Mouse (Mus musculus): ENCODE results near the gene Rnf39. TPM values are rescaled to one million over a fixed set of nuclear protein-coding genes. Genes with fewer than 3 reads are reported as not detected.
A peak's percentile ranks its signal among the peaks of the same experiment; 100 is the strongest.

The Rnf39 gene
- polyA plus RNA-seq, 1 experiment from 2014 or later, result 2.7 TPM

DNA sequence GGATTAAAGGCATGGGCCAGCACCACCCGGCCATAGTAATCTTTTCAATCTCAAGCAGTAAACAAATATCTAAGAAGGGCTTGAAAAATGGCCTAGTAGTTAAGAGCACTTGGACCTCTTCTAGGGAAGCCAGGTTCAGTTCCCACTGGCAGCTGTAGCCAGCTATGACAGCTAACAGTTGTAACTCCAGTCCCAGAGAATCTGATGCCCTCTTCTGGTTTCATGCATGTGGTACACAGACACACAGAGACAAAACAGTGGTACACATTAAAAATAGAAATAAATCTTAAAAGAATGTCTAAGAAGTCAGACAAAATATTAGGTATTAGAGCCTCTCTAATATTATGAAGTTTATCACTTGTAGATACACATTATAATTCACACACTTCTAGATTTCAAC, 18.4 kb downstream of the Rnf39 start:
- 71% methylated on average over 1 of the region's 1 CpGs for WGBS
- ATAC-seq (ENCODE audit: low read depth), result no peak

DNA sequence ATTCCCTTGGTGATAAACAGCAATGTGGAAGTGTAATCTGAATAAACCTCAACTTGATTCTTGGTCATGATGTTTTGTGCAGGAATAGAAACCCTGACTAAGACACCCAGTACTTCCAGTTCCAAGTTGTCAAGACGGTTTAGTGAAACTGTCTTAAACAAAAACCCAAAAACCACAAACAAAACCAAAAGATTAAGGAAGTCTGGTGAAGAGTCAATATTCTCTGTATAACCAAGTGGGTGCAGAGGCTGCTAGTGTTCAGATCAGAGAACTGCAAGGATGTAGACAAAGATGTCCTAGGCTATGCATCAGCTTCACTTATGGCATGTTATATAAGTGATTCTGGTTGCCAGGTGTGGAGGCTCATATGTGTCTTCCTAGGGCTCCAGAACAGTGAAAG, 24.2 kb downstream of the Rnf39 start:
- no peak overlapping the region for H3K9ac ChIP-seq (ENCODE audit: low read depth, low read length)
- no peak for ATAC-seq (ENCODE audit: low read depth)
- no peaks in the 10 kb centered on the region for H3K4me1 ChIP-seq (ENCODE audit: control insufficient read depth, insufficient read depth, low read length)
- no peaks in the 10 kb centered on the region for H3K9me3 ChIP-seq (ENCODE audit: control insufficient read depth, low read length)
- H3K27me3 ChIP-seq (replicated peaks; ENCODE audit: control insufficient read depth, insufficient read depth, low read length), result no peaks in the 10 kb centered on the region
- H3K36me3 ChIP-seq (ENCODE audit: control insufficient read depth, insufficient read depth, low read length), result no peaks in the 10 kb centered on the region
- DNase-seq (ENCODE audit: low spot score), result no peak
- WGBS, result 83% methylated on average over 1 of the region's 1 CpGs
- H3K4me2 ChIP-seq (ENCODE audit: low read depth, low read length), result no peak overlapping the region
- H3K4me3 ChIP-seq (ENCODE audit: low read depth, low read length), result no peak overlapping the region
- no peak overlapping the region for H3K27ac ChIP-seq (replicated peaks; ENCODE audit: low read depth, low read length)

More for the DNA sequence above, 18.4 kb downstream of the Rnf39 start:
- no peak overlapping the region for H3K4me3 ChIP-seq (ENCODE audit: low read depth, low read length)
- DNase-seq (ENCODE audit: low spot score), result no peak
- no peak overlapping the region for H3K4me2 ChIP-seq (ENCODE audit: low read depth, low read length)
- no peak overlapping the region for H3K27ac ChIP-seq (replicated peaks; ENCODE audit: low read depth, low read length)
- H3K36me3 ChIP-seq (ENCODE audit: control insufficient read depth, insufficient read depth, low read length), result peaks cover 8% of the 10 kb centered on the region
- H3K4me1 ChIP-seq (ENCODE audit: control insufficient read depth, insufficient read depth, low read length), result peaks cover 7% of the 10 kb centered on the region
- H3K9ac ChIP-seq (ENCODE audit: low read depth, low read length), result no peak overlapping the region
- no peaks in the 10 kb centered on the region for H3K9me3 ChIP-seq (ENCODE audit: control insufficient read depth, low read length)
- H3K27me3 ChIP-seq (replicated peaks; ENCODE audit: control insufficient read depth, insufficient read depth, low read length), result no peaks in the 10 kb centered on the region

DNA sequence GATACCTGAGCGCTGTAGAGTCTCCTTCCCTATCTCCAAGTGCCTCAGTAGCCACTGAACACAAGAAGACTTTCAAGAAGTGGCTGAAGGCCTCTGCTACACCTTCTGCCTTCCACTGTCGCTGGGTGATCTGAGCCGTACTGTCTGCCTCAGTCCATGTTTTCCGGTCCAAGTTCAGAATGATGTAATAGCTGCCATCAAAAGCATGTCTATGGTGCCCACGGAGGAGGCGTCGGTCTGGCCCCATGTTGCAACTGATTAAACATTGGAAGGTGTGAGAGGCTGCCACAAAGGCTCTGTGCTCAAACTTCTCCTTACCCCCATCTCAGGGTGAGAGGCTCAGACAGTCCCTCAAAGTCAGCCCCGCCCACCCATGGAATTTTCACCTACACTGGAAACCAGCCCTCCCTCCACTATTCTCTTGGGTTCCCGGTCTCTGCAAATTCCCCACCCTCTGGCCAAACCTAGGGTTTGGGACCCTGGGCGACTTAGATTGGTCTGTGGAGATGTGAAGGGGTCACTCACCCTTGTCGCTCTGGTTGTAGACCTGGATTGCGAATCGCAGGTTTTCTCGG, 27.7 kb downstream of the Rnf39 start:
- 83% methylated on average over 14 of the region's 14 CpGs for WGBS
- no peaks in the 10 kb centered on the region for H3K4me1 ChIP-seq (ENCODE audit: control insufficient read depth, insufficient read depth, low read length)
- no peaks in the 10 kb centered on the region for H3K36me3 ChIP-seq (ENCODE audit: control insufficient read depth, insufficient read depth, low read length)
- ATAC-seq (ENCODE audit: low read depth) (no peak), DNase-seq (ENCODE audit: low spot score) (no peak)
- no peak overlapping the region for H3K4me3 ChIP-seq (ENCODE audit: low read depth, low read length)
- no peak overlapping the region for H3K4me2 ChIP-seq (ENCODE audit: low read depth, low read length)
- H3K9me3 ChIP-seq (ENCODE audit: control insufficient read depth, low read length), result no peaks in the 10 kb centered on the region
- no peak overlapping the region for H3K27ac ChIP-seq (replicated peaks; ENCODE audit: low read depth, low read length)
- H3K9ac ChIP-seq (ENCODE audit: low read depth, low read length), result no peak overlapping the region
- no peaks in the 10 kb centered on the region for H3K27me3 ChIP-seq (replicated peaks; ENCODE audit: control insufficient read depth, insufficient read depth, low read length)

DNA sequence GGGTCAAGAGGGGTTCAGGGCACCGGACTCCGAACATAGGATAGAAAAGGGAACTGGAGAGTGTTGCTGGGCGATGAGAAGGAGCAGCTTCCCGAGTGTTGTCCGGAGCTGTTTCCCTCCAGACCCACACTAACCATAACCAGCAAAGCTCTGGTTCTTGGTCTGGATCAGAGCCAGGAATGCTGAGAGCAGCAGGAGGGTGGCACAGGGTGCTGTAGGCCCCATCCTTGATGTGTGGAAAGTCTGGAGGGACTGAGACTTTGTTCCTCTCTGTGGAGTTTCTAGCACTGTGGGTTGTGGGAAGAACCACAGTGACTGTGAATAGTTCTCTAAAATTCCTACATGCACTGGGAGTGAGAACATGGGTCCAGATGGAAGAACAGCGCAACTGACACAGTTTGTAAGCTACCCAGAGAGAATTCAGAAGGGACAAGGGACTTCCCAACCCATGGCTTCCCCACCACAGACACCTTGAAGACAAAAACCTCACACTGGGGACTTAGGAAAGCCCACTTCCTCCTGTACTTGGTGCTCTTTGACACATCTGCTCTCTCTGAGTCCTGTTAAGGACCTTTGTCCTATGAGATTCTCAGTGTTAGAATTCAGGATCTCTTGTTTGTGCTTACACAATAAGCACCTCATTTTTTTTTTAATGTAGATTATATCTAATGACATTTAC, 28.6 kb downstream of the Rnf39 start:
- H3K4me3 ChIP-seq (ENCODE audit: low read depth, low read length), result no peak overlapping the region
- no peak for DNase-seq (ENCODE audit: low spot score)
- no peak overlapping the region for H3K9ac ChIP-seq (ENCODE audit: low read depth, low read length)
- WGBS, result 85% methylated on average over 6 of the region's 6 CpGs
- H3K36me3 ChIP-seq (ENCODE audit: control insufficient read depth, insufficient read depth, low read length), result no peaks in the 10 kb centered on the region
- no peaks in the 10 kb centered on the region for H3K4me1 ChIP-seq (ENCODE audit: control insufficient read depth, insufficient read depth, low read length)
- H3K4me2 ChIP-seq (ENCODE audit: low read depth, low read length), result no peak overlapping the region
- no peaks in the 10 kb centered on the region for H3K27me3 ChIP-seq (replicated peaks; ENCODE audit: control insufficient read depth, insufficient read depth, low read length)
- ATAC-seq (ENCODE audit: low read depth), result no peak
- no peaks in the 10 kb centered on the region for H3K9me3 ChIP-seq (ENCODE audit: control insufficient read depth, low read length)
- H3K27ac ChIP-seq (replicated peaks; ENCODE audit: low read depth, low read length), result no peak overlapping the region

GRCm38 (mm10) chr17:36972791-36973190, 30.1 kb downstream of the Rnf39 start:
- no peaks in the 10 kb centered on the region for H3K4me1 ChIP-seq (ENCODE audit: control insufficient read depth, insufficient read depth, low read length)
- WGBS, result 77% methylated on average over 3 of the region's 3 CpGs

DNA sequence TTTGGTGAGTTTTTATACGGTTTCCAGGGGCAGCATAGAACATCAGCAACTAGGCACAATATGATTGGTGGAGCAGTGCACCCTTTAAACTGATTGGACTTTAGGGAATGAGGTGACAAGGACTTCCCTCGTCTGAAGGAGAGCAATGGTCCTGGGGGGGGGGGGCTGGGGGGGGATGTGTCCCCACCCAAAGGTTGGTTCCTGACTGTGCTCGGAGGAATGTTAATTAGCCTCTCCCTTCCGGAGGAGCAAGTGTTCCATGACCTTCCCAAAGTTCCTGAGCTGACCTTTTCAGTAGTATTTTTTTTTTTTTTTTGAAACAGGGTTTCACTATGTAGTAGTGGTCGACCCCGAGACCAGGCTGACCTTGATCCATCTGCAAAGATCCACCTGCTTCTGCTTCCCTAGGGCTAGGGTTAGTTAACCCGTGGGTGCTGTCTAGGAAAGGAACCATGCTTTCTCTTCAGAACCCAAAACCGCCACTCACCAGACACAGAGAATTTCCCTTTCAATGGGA, 30.6 kb downstream of the Rnf39 start:
- H3K27me3 ChIP-seq (replicated peaks; ENCODE audit: control insufficient read depth, insufficient read depth, low read length), result no peaks in the 10 kb centered on the region
- no peaks in the 10 kb centered on the region for H3K9me3 ChIP-seq (ENCODE audit: control insufficient read depth, low read length)
- WGBS, result 44% methylated on average over 8 of the region's 8 CpGs
- H3K4me2 ChIP-seq (ENCODE audit: low read depth, low read length), result no peak overlapping the region
- ATAC-seq (ENCODE audit: low read depth) (no peak), DNase-seq (ENCODE audit: low spot score) (no peak)
- no peak overlapping the region for H3K4me3 ChIP-seq (ENCODE audit: low read depth, low read length)
- no peak overlapping the region for H3K27ac ChIP-seq (replicated peaks; ENCODE audit: low read depth, low read length)
- H3K9ac ChIP-seq (ENCODE audit: low read depth, low read length), result no peak overlapping the region
- H3K4me1 ChIP-seq (ENCODE audit: control insufficient read depth, insufficient read depth, low read length), result no peaks in the 10 kb centered on the region
- no peaks in the 10 kb centered on the region for H3K36me3 ChIP-seq (ENCODE audit: control insufficient read depth, insufficient read depth, low read length)

More at GRCm38 (mm10) chr17:36972791-36973190, 30.1 kb downstream of the Rnf39 start:
- Histone ChIP-seq H3K36me3 (ENCODE audit: control insufficient read depth, insufficient read depth, low read length) (no peaks in the 10 kb centered on the region), H3K27me3 (replicated peaks; ENCODE audit: control insufficient read depth, insufficient read depth, low read length) (no peaks in the 10 kb centered on the region), H3K27ac (replicated peaks; ENCODE audit: low read depth, low read length) (no peak overlapping the region), H3K9ac (ENCODE audit: low read depth, low read length) (no peak overlapping the region), H3K9me3 (ENCODE audit: control insufficient read depth, low read length) (no peaks in the 10 kb centered on the region), H3K4me3 (ENCODE audit: low read depth, low read length) (no peak overlapping the region), H3K4me2 (ENCODE audit: low read depth, low read length) (no peak overlapping the region)
- DNase-seq (ENCODE audit: low spot score) (no peak), ATAC-seq (ENCODE audit: low read depth) (no peak)

- DNase-seq (ENCODE audit: low spot score), result no peak
- H3K27me3 ChIP-seq (replicated peaks; ENCODE audit: control insufficient read depth, insufficient read depth, low read length), result 0 out of 2 replicates have a peak, but pooled peaks cover under 1% of the 10 kb centered on the region
- peak within 1 kb of the TSS; percentile 38 for H3K4me2 ChIP-seq (ENCODE audit: low read depth, low read length)
- H3K4me1 ChIP-seq (ENCODE audit: control insufficient read depth, insufficient read depth, low read length), result no peaks in the 10 kb centered on the region
- H3K9ac ChIP-seq (ENCODE audit: low read depth, low read length), result no peak within 1 kb of the TSS
- no peak within 1 kb of the TSS for H3K27ac ChIP-seq (replicated peaks; ENCODE audit: low read depth, low read length)
- no peak within 1 kb of the TSS; the same call in 1 of the 2 replicates for H3K4me3 ChIP-seq (ENCODE audit: low read depth, low read length)
- 11% methylated on average over 18 of the region's 18 CpGs for WGBS
- no peak for ATAC-seq (ENCODE audit: low read depth)
- H3K9me3 ChIP-seq (ENCODE audit: control insufficient read depth, low read length), result no peaks in the 10 kb centered on the region
- H3K36me3 ChIP-seq (ENCODE audit: control insufficient read depth, insufficient read depth, low read length), result no peaks in the 10 kb centered on the region
Measured at GRCm38 (mm10) chr17:36981221-36981813, 38.6 kb downstream of the Rnf39 start, which contains the start of gene 2410137M14Rik. TSS of gene 2410137M14Rik (minus strand) at chr17:36981237.

DNA sequence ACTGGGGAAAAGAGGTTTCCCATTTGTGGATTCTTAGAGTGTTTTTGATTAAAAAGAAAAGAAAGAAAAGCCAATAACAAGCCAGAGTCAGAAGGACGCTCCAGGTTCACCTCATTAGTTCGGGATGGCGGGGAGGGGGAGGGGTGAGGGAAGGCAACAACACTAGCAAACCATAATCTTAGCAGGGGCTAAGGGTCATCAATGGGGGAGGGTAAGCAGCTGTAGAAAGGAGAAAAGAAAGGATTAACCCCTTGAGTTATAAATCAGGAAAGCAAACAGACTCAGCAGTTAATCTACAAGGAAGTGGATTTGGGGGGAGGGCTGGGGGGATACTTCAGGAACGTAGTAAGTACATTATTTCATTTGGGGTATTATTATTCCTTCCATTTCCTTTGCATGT, 39.1 kb downstream of the Rnf39 start:
- H3K4me1 ChIP-seq (ENCODE audit: control insufficient read depth, insufficient read depth, low read length), result no peaks in the 10 kb centered on the region
- H3K36me3 ChIP-seq (ENCODE audit: control insufficient read depth, insufficient read depth, low read length), result no peaks in the 10 kb centered on the region
- ATAC-seq (ENCODE audit: low read depth), result no peak
- no peak overlapping the region for H3K27ac ChIP-seq (replicated peaks; ENCODE audit: low read depth, low read length)
- no peak overlapping the region for H3K9ac ChIP-seq (ENCODE audit: low read depth, low read length)
- H3K4me3 ChIP-seq (ENCODE audit: low read depth, low read length), result no peak overlapping the region
- no peaks in the 10 kb centered on the region for H3K9me3 ChIP-seq (ENCODE audit: control insufficient read depth, low read length)
- DNase-seq (ENCODE audit: low spot score), result no peak
- WGBS, result 2% methylated on average over 4 of the region's 4 CpGs
- peak overlapping the region; percentile 38; the same call in 1 of the 2 replicates for H3K4me2 ChIP-seq (ENCODE audit: low read depth, low read length)
- 0 out of 2 replicates have a peak, but pooled peaks cover 4% of the 10 kb centered on the region for H3K27me3 ChIP-seq (replicated peaks; ENCODE audit: control insufficient read depth, insufficient read depth, low read length)
